Mouse (Mus musculus) cerebellum, adult 2 months (tissue): ENCODE data around the gene C1qtnf4.

Experiments used
- CTCF ChIP-seq: fragments of 200-500 bp; IDR thresholded peaks from 2 replicates; pipeline ENCODE4 v1.5.1; 2011; ENCODE audit warnings: low read depth, mild to moderate bottlenecking, control low read depth, low read length, moderate library complexity, borderline replicate concordance; ENCODE audit not compliant: insufficient read depth
- POLR2A ChIP-seq: fragments of 200-500 bp; IDR thresholded peaks from 2 replicates; pipeline ENCODE4 v1.6.1; 2011; ENCODE audit warnings: low read length, control low read depth, borderline replicate concordance; ENCODE audit not compliant: insufficient read depth

DNA sequence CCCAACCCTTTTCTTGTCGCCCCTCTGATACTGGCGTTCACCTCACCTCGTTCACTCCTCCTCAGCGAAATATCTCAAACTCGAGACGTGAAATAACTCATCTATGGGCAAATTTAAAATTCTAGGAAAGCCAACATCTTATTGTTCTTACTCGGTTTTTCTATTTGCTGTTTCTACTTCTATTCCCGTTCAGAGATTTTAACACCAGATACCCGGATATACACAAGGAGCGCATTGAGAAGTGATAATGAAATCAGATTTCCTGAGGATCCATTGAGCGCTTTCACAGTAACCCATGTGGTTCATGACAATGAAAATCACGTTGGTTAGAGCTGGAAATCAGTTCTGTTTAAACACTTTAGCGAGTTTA is 38.0 kb upstream of the C1qtnf4 start:
- TF ChIP-seq POLR2A = no peak
- no peak for TF ChIP-seq CTCF
